Mouse (Mus musculus) lung, adult 2 months (tissue): ENCODE results near the gene Zswim4. TPM values are rescaled to one million over a fixed set of nuclear protein-coding genes. Genes with fewer than 3 reads are reported as not detected.
A peak's percentile ranks its signal among the peaks of the same experiment; 100 is the strongest.
"Not testable (repeated sequence)": the region's sequence is repeated elsewhere in the genome, so short reads cannot be mapped to it uniquely, and the experiment has no call there.

Source experiments
- DNase-seq: peaks from one replicate; pipeline ENCODE4 v3.0.0; 2022
- H3K4me1 ChIP-seq: fragments of 200-500 bp; 2 replicates; pipeline ENCODE4 v1.6.1; 2011; ENCODE audit warnings: low read length; ENCODE audit not compliant: control insufficient read depth, insufficient read depth
- H3K4me3 ChIP-seq: fragments of 200-500 bp; replicated peaks from 2 replicates; pipeline ENCODE3; 2011; ENCODE audit warnings: low read depth, mild to moderate bottlenecking, control low read depth, low read length; ENCODE audit errors: extremely low read depth
- CTCF ChIP-seq: fragments of 200-500 bp; IDR thresholded peaks from 2 replicates; pipeline ENCODE4 v1.5.1; 2011; ENCODE audit warnings: mild to moderate bottlenecking, low read length, control low read depth; ENCODE audit not compliant: insufficient read depth
- POLR2A ChIP-seq: fragments of 200-500 bp; IDR thresholded peaks from 2 replicates; pipeline ENCODE4 v1.6.1; 2011; ENCODE audit warnings: low read depth, mild to moderate bottlenecking, control low read depth, low read length, borderline replicate concordance; ENCODE audit errors: extremely low read depth
- WGBS: fragments of 180-500 bp; shearing (Covaris S2); methylation state at CpG from one replicate; pipeline ENCODE4 v1.1.7; 2018; 5-methylcytosine and 5-hydroxymethylcytosine counted together
- polyA plus RNA-seq: library from polyadenylated mRNA; depleted of rRNA; stranded (reverse); fragments of >200 nt; gene quantifications from 2 replicates; pipeline ENCODE4 v1.2.3, GENCODE M21; 2012; rRNA removed

Gene Zswim4
- polyA plus RNA-seq = 21.2 and 24.0 TPM in 2 replicates

DNA sequence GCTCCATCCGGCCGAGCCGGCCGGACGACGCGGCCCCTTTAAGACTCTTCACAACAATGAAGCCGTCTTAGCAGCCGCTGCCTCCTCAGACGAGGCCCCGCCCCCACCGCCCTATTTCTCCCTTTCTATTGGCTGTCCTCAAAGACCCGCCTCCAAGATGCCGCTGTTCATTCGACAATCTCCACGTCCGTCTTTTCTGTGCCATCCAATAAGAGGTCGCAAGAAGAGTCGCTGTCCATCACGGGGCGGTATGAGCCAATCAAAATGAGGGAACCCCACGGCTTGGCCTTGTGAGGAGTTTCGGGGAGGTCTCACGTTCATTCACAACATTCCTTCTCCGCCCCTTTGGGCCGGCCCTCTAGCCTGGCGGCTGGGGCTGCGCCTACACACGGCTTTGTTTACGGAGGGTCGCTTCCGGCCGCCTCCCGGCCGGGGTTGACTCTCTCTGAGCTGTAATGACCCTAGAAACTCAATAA, at the start of gene Zswim4:
Zswim4 (minus strand) TSS at position 58 of the 476 bp plus-strand sequence.
- under 1% methylated on average over 35 of the region's 35 CpGs for WGBS
- TF ChIP-seq POLR2A (peak; percentile 87; the same call in 1 of the 2 replicates), CTCF (no peak)

GRCm38 (mm10) chr8:84285665-84286064, 48.8 kb upstream of the Zswim4 start:
- TF ChIP-seq CTCF = peak; percentile 72
- DNase-seq = peak; percentile 28
- not testable (repeated sequence) for H3K4me3 ChIP-seq, H3K4me1 ChIP-seq
- 63% methylated on average over 5 of the region's 5 CpGs for WGBS

More for the DNA sequence above, at the start of gene Zswim4:
- Histone ChIP-seq H3K4me3 (peak within 1 kb of the TSS; percentile 97), H3K4me1 (peaks cover 8% of the 10 kb centered on the region)
- DNase-seq = peak; percentile 98

- peak; percentile 13 for DNase-seq
- Histone ChIP-seq H3K4me1 (no peaks in the 10 kb centered on the region), H3K4me3 (peak overlapping the region; percentile 63)
- WGBS = 11% methylated on average over 9 of the region's 9 CpGs
- TF ChIP-seq CTCF (no peak), POLR2A (no peak)
Measured at GRCm38 (mm10) chr8:84284608-84285063, 47.8 kb upstream of the Zswim4 start.

GRCm38 (mm10) chr8:84280777-84281176, 43.9 kb upstream of the Zswim4 start:
- 65% methylated on average over 10 of the region's 10 CpGs for WGBS
- no peak for DNase-seq

GRCm38 (mm10) chr8:84276447-84276846, 39.6 kb upstream of the Zswim4 start:
- TF ChIP-seq POLR2A (no peak), CTCF (no peak)
- Histone ChIP-seq H3K4me3 (no peak overlapping the region), H3K4me1 (no peaks in the 10 kb centered on the region)
- 64% methylated on average over 1 of the region's 1 CpGs for WGBS
- DNase-seq = no peak

More at GRCm38 (mm10) chr8:84280777-84281176, 43.9 kb upstream of the Zswim4 start:
- H3K4me1 ChIP-seq = no peaks in the 10 kb centered on the region
- no peak overlapping the region for H3K4me3 ChIP-seq
- TF ChIP-seq POLR2A (no peak), CTCF (no peak)

DNA sequence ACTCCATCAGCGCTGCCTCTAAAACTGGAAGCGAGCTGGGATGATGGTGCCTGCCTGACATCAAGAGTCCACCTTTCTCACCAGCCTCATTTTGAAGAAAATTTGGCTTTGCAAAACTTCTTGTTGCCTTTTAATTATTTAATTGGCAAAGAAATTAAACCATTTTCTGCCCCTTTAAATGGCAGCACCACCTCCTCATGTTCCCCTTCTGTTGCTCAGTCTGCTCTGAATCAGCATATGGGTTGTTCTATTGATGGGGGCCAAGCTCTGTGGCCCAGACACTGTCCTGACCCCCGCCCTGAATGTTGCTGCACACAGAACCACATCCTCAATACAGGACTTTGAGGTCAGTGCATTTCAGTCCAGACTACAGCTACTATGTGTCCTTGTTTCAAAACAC, 37.1 kb upstream of the Zswim4 start:
- 69% methylated on average over 3 of the region's 3 CpGs for WGBS
- no peak for DNase-seq
- TF ChIP-seq POLR2A (no peak), CTCF (no peak)
- Histone ChIP-seq H3K4me3 (no peak overlapping the region), H3K4me1 (no peaks in the 10 kb centered on the region; the same call in 1 of the 2 replicates)

GRCm38 (mm10) chr8:84272302-84272701, 35.4 kb upstream of the Zswim4 start:
- 78% methylated on average over 4 of the region's 4 CpGs for WGBS
- no peak overlapping the region for H3K4me3 ChIP-seq
- H3K4me1 ChIP-seq = no peaks in the 10 kb centered on the region; the same call in 1 of the 2 replicates
- DNase-seq = no peak
- TF ChIP-seq POLR2A (no peak), CTCF (no peak)

DNA sequence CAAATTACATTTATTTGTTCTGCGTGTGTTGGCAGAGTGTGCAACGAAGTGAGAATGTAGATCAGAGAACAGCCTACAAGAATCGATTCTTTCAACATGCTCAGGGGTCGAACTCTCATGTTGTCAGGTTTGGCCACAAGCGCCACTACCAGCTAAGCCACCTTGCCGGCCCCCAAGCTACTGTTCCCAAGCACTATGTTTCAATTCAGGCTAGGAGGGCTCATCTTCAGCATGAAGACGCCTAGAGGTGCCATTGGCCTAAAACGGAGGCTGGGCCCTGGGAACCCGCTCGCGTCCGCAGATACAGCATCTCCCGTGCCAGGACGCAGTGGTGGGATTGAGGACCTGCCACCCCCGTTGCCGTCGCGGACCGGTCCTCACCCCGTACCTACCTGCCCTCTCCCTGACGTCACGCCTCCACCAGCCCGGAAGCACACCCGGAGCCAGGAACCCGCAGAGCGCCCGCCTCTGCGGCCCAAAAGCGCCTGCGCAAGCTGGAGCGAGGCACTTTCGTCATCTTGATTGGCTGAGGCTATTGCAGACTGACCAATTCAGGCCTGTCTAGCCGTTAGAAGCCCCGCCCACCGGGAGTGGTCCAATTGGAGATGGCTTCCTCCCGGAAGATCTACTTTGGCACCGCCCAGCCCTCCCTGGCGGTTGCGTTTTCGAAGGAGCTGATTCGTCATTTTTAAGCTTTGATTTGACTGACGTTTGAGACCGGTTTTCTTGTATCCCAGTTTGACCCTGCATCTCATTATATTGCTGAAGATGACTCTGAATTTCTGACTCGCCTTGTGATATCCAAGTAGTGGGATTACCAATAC, 33.3 kb upstream of the Zswim4 start, which contains the start of gene Ccdc130:
Ccdc130 (minus strand) TSS at position 431 of the 824 bp plus-strand sequence.
- Histone ChIP-seq H3K4me1 (no peaks in the 10 kb centered on the region; the same call in 1 of the 2 replicates), H3K4me3 (peak within 1 kb of the TSS; percentile 91)
- peak; percentile 97 for DNase-seq
- peak; percentile 95 for TF ChIP-seq POLR2A
- TF ChIP-seq CTCF = no peak
- under 1% methylated on average over 44 of the region's 44 CpGs for WGBS

DNA sequence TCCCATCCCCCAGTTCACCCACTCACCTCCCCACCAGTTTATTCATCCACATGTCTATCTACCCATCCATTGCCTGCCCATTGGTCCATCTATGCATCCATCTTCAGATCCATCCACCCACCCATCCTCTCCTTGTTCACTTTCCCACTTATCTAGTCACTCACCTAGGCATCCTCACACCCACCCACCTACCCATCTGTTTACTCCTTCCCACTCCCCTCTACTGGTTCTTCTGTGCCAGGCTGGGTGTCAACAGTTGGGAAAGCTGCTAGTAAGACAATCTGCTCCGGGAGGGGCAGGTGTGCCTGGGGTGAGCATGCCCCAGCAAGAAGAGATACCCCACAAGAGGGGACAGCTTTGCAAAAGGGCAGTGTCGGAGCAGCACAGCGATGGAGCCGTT, 24.2 kb upstream of the Zswim4 start:
- WGBS = 94% methylated on average over 4 of the region's 4 CpGs

DNA sequence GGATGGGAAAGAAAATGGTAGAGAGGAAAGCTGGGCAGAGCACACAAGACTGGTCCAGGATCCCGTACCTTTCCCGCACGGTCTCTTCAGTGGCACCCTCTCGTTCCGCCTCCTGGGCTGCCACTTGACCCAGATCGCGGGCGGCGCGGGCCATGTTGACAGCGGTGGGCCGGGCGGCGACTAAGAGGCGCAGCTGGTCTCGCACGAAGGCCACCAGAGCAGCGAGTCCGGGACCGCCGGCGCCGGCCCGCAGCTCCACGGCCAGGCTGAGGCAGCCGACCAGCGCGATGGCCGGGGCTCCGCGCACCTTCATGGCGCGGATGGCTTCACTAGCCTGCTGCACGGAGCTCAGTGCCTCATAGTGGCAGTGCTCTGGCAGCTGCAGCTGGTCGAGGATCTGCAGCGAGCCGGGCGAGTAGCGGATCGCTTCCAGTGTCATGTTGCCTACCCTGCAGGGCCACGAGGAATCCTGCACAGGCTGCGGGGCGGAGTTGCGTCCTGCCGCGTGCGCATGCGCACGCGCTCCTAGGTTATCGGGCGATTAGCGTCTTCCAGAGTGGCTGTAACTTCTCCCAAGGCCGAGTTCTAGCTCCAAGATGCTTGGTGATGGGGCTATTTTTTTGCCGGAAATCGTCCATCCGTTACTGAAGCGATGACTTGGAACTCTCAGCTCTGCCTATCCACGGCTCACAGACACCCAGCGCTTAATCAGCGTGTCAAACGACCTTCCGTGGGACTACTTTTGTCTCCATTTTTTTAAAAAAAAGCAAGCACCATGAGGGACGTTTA, 20.2 kb upstream of the Zswim4 start, which contains the start of gene Mri1:
Mri1 (minus strand) TSS at position 505 of the 789 bp plus-strand sequence.
- Histone ChIP-seq H3K4me3 (peak within 1 kb of the TSS; percentile 94), H3K4me1 (peaks cover 9% of the 10 kb centered on the region; the same call in 1 of the 2 replicates)
- TF ChIP-seq POLR2A = peak; percentile 72; the same call in 1 of the 2 replicates
- no peak for TF ChIP-seq CTCF
- under 1% methylated on average over 64 of the region's 64 CpGs for WGBS
- peak; percentile 75 for DNase-seq

More for the DNA sequence above, 24.2 kb upstream of the Zswim4 start:
- TF ChIP-seq POLR2A (no peak), CTCF (no peak)
- Histone ChIP-seq H3K4me3 (no peak overlapping the region), H3K4me1 (peaks cover 7% of the 10 kb centered on the region; the same call in 1 of the 2 replicates)
- no peak for DNase-seq
